Mouse (Mus musculus) limb, embryonic 15.5 days (tissue): ENCODE data around the gene Pax3. TPM values are rescaled to one million over a fixed set of nuclear protein-coding genes. Genes with fewer than 3 reads are reported as not detected.

Source experiments
- ATAC-seq: fragments of 200-750 bp; cut with Nextera tagmentation; 2 replicates; pipeline ENCODE4 v1.8.0; 2017; ENCODE audit warnings: low read depth, moderate TSS enrichment; ENCODE audit not compliant: insufficient number of reproducible peaks, low FRiP score, low TSS enrichment
- H3K27ac ChIP-seq: fragments of 300-500 bp; sonication (generic); 2 replicates; pipeline ENCODE4 v1.5.1; 2015; ENCODE audit warnings: moderate library complexity, mild to moderate bottlenecking, inconsistent platforms
- H3K27me3 ChIP-seq: fragments of 300-500 bp; sonication (generic); 2 replicates; pipeline ENCODE4 v1.6.1; 2015; ENCODE audit warnings: inconsistent platforms
- H3K36me3 ChIP-seq: fragments of 300-500 bp; sonication (generic); 2 replicates; pipeline ENCODE4 v1.6.1; 2015; ENCODE audit warnings: inconsistent platforms
- H3K4me1 ChIP-seq: fragments of 300-500 bp; sonication (generic); 2 replicates; pipeline ENCODE4 v1.6.1; 2015; ENCODE audit warnings: inconsistent platforms
- H3K4me2 ChIP-seq: fragments of 300-500 bp; sonication (generic); 2 replicates; pipeline ENCODE4 v1.6.1; 2015; ENCODE audit warnings: mild to moderate bottlenecking, inconsistent platforms
- H3K4me3 ChIP-seq: fragments of 300-500 bp; sonication (generic); 2 replicates; pipeline ENCODE4 v1.5.1; 2015; ENCODE audit warnings: mild to moderate bottlenecking, inconsistent platforms
- H3K9ac ChIP-seq: fragments of 300-500 bp; sonication (generic); 2 replicates; pipeline ENCODE4 v1.6.1; 2015; ENCODE audit warnings: inconsistent platforms
- H3K9me3 ChIP-seq: fragments of 300-500 bp; sonication (generic); 2 replicates; pipeline ENCODE4 v1.6.1; 2016; ENCODE audit warnings: inconsistent platforms
- WGBS: fragments of 180-500 bp; shearing (Covaris S2); methylation state at CpG from one replicate; pipeline ENCODE4 v1.1.7; 2015; 5-methylcytosine and 5-hydroxymethylcytosine counted together
- polyA plus RNA-seq: library from polyadenylated mRNA; unstranded; fragments of >200 nt; fragmentation: Nextera tagmentation; extraction: Ambion mirVana; gene quantifications from 2 replicates; pipeline ENCODE4 v1.2.1, GENCODE M21; 2015

Gene Pax3
- polyA plus RNA-seq, 1 experiment from 2014 or later = 0.60 TPM

- 14% methylated on average over 6 of the region's 6 CpGs for WGBS
- Histone ChIP-seq H3K27ac (no peak overlapping the region), H3K36me3 (no peaks in the 10 kb centered on the region), H3K9ac (no peak overlapping the region), H3K9me3 (no peaks in the 10 kb centered on the region), H3K27me3 (no peaks in the 10 kb centered on the region), H3K4me3 (no peak overlapping the region), H3K4me1 (peaks cover 3% of the 10 kb centered on the region; the same call in 1 of the 2 replicates), H3K4me2 (no peak overlapping the region)
- ATAC-seq = no peak
These were observed 39.0 kb downstream of the Pax3 start for GRCm38 (mm10) chr1:78157930-78158329.

GRCm38 (mm10) chr1:78155796-78156195 is 41.1 kb downstream of the Pax3 start:
- Histone ChIP-seq H3K9me3 (no peaks in the 10 kb centered on the region), H3K9ac (no peak overlapping the region), H3K36me3 (no peaks in the 10 kb centered on the region), H3K4me2 (no peak overlapping the region), H3K27ac (no peak overlapping the region), H3K27me3 (0 out of 2 replicates have a peak, but pooled peaks cover 4% of the 10 kb centered on the region), H3K4me3 (no peak overlapping the region), H3K4me1 (peaks cover 3% of the 10 kb centered on the region; the same call in 1 of the 2 replicates)
- WGBS = 79% methylated on average over 4 of the region's 4 CpGs
- no peak for ATAC-seq

- Histone ChIP-seq H3K4me1 (no peaks in the 10 kb centered on the region), H3K9ac (no peak overlapping the region), H3K4me2 (no peak overlapping the region), H3K36me3 (no peaks in the 10 kb centered on the region), H3K27me3 (peaks cover 28% of the 10 kb centered on the region), H3K9me3 (no peaks in the 10 kb centered on the region), H3K27ac (no peak overlapping the region), H3K4me3 (no peak overlapping the region)
- WGBS = 53% methylated on average over 2 of the region's 2 CpGs
- no peak for ATAC-seq
These were observed 48.8 kb downstream of the Pax3 start for GRCm38 (mm10) chr1:78148011-78148623.

- H3K27me3 ChIP-seq = peaks cover 64% of the 10 kb centered on the region
- no peaks in the 10 kb centered on the region for H3K9me3 ChIP-seq
- no peak overlapping the region for H3K9ac ChIP-seq
- H3K4me3 ChIP-seq = no peak overlapping the region
- no peak for ATAC-seq
- no peak overlapping the region for H3K4me2 ChIP-seq
- 60% methylated on average over 6 of the region's 6 CpGs for WGBS
- no peaks in the 10 kb centered on the region for H3K4me1 ChIP-seq
- H3K36me3 ChIP-seq = no peaks in the 10 kb centered on the region
- H3K27ac ChIP-seq = no peak overlapping the region
These were observed 53.5 kb downstream of the Pax3 start for GRCm38 (mm10) chr1:78143403-78143802.

- Histone ChIP-seq H3K36me3 (no peaks in the 10 kb centered on the region), H3K4me1 (no peaks in the 10 kb centered on the region), H3K27me3 (peaks cover 68% of the 10 kb centered on the region), H3K4me3 (no peak overlapping the region), H3K27ac (no peak overlapping the region), H3K9ac (no peak overlapping the region), H3K4me2 (no peak overlapping the region), H3K9me3 (no peaks in the 10 kb centered on the region)
- no peak for ATAC-seq
- WGBS = 77% methylated on average over 6 of the region's 6 CpGs
These were observed 54.0 kb downstream of the Pax3 start for GRCm38 (mm10) chr1:78142912-78143311.

GRCm38 (mm10) chr1:78141741-78142501 is 55.0 kb downstream of the Pax3 start:
- no peak overlapping the region for H3K9ac ChIP-seq
- 37% methylated on average over 9 of the region's 9 CpGs for WGBS
- H3K27me3 ChIP-seq = peaks cover 75% of the 10 kb centered on the region
- no peak overlapping the region for H3K4me3 ChIP-seq
- H3K9me3 ChIP-seq = no peaks in the 10 kb centered on the region
- no peak for ATAC-seq
- H3K27ac ChIP-seq = no peak overlapping the region
- no peaks in the 10 kb centered on the region for H3K4me1 ChIP-seq
- no peaks in the 10 kb centered on the region for H3K36me3 ChIP-seq
- no peak overlapping the region for H3K4me2 ChIP-seq

- no peak overlapping the region for H3K4me2 ChIP-seq
- no peaks in the 10 kb centered on the region for H3K36me3 ChIP-seq
- no peak overlapping the region for H3K9ac ChIP-seq
- peaks cover 74% of the 10 kb centered on the region for H3K27me3 ChIP-seq
- no peak overlapping the region for H3K27ac ChIP-seq
- no peak for ATAC-seq
- 14% methylated on average over 7 of the region's 7 CpGs for WGBS
- H3K4me1 ChIP-seq = no peaks in the 10 kb centered on the region
- no peak overlapping the region for H3K4me3 ChIP-seq
- H3K9me3 ChIP-seq = no peaks in the 10 kb centered on the region
These were observed 55.6 kb downstream of the Pax3 start for GRCm38 (mm10) chr1:78141314-78141713.

- ATAC-seq = no peak
- Histone ChIP-seq H3K4me1 (no peaks in the 10 kb centered on the region), H3K9me3 (no peaks in the 10 kb centered on the region), H3K36me3 (no peaks in the 10 kb centered on the region), H3K9ac (no peak overlapping the region), H3K27ac (no peak overlapping the region), H3K27me3 (peaks cover 76% of the 10 kb centered on the region), H3K4me2 (no peak overlapping the region), H3K4me3 (no peak overlapping the region)
- 8% methylated on average over 14 of the region's 14 CpGs for WGBS
These were observed 56.2 kb downstream of the Pax3 start for GRCm38 (mm10) chr1:78140505-78141303.

GRCm38 (mm10) chr1:78139287-78139686 is 57.6 kb downstream of the Pax3 start:
- no peak overlapping the region for H3K4me3 ChIP-seq
- WGBS = 7% methylated on average over 11 of the region's 11 CpGs
- H3K9ac ChIP-seq = no peak overlapping the region
- H3K4me2 ChIP-seq = no peak overlapping the region
- no peaks in the 10 kb centered on the region for H3K9me3 ChIP-seq
- H3K27me3 ChIP-seq = peaks cover 82% of the 10 kb centered on the region
- H3K4me1 ChIP-seq = no peaks in the 10 kb centered on the region
- ATAC-seq = no peak
- no peaks in the 10 kb centered on the region for H3K36me3 ChIP-seq
- no peak overlapping the region for H3K27ac ChIP-seq

- H3K4me2 ChIP-seq = no peak overlapping the region
- no peak overlapping the region for H3K9ac ChIP-seq
- no peak overlapping the region for H3K4me3 ChIP-seq
- WGBS = 17% methylated on average over 5 of the region's 5 CpGs
- H3K4me1 ChIP-seq = no peaks in the 10 kb centered on the region
- 0 out of 2 replicates have a peak, but pooled peaks cover 5% of the 10 kb centered on the region for H3K27me3 ChIP-seq
- H3K9me3 ChIP-seq = no peaks in the 10 kb centered on the region
- ATAC-seq = no peak
- H3K27ac ChIP-seq = no peak overlapping the region
- H3K36me3 ChIP-seq = no peaks in the 10 kb centered on the region
These were observed 67.7 kb downstream of the Pax3 start for GRCm38 (mm10) chr1:78129267-78129666.

- Histone ChIP-seq H3K4me2 (no peak overlapping the region), H3K9ac (no peak overlapping the region), H3K9me3 (no peaks in the 10 kb centered on the region), H3K27ac (no peak overlapping the region), H3K4me1 (no peaks in the 10 kb centered on the region), H3K36me3 (no peaks in the 10 kb centered on the region), H3K27me3 (peaks cover 11% of the 10 kb centered on the region), H3K4me3 (no peak overlapping the region)
- 20% methylated on average over 10 of the region's 10 CpGs for WGBS
- no peak for ATAC-seq
These were observed 76.9 kb downstream of the Pax3 start for GRCm38 (mm10) chr1:78119899-78120560.
